Mouse (Mus musculus) intestine, embryonic 14.5 days (tissue): ENCODE data around the gene Tmem11. TPM values are rescaled to one million over a fixed set of nuclear protein-coding genes. Genes with fewer than 3 reads are reported as not detected.
A peak's percentile ranks its signal among the peaks of the same experiment; 100 is the strongest.

ENCODE experiments used
- ATAC-seq: fragments of 200-750 bp; cut with Nextera tagmentation; replicated peaks from 2 replicates; pipeline ENCODE4 v1.8.0; 2017; ENCODE audit warnings: low read depth, moderate number of reproducible peaks, moderate TSS enrichment, moderate library complexity; ENCODE audit not compliant: low FRiP score, low TSS enrichment
- DNase-seq: peaks from one replicate; pipeline ENCODE4 v3.0.0-alpha.2; 2018; ENCODE audit warnings: low spot score
- H3K27ac ChIP-seq: fragments of 300-500 bp; sonication (generic); 2 replicates; pipeline ENCODE4 v1.5.1; 2014; ENCODE audit warnings: low read depth, mild to moderate bottlenecking, control low read depth
- H3K27me3 ChIP-seq: fragments of 300-500 bp; sonication (generic); replicated peaks from 2 replicates; pipeline ENCODE4 v1.6.1; 2014; ENCODE audit warnings: low read length, control low read depth; ENCODE audit not compliant: control insufficient read depth, insufficient read depth
- H3K36me3 ChIP-seq: fragments of 300-500 bp; sonication (generic); 2 replicates; pipeline ENCODE4 v1.6.1; 2014; ENCODE audit warnings: low read length, control low read depth; ENCODE audit not compliant: control insufficient read depth, insufficient read depth
- H3K4me1 ChIP-seq: fragments of 300-500 bp; sonication (generic); replicated peaks from 2 replicates; pipeline ENCODE4 v1.6.1; 2014; ENCODE audit warnings: low read length, control low read depth, mixed read lengths; ENCODE audit not compliant: control insufficient read depth, insufficient read depth
- H3K4me2 ChIP-seq: fragments of 300-500 bp; sonication (generic); 2 replicates; pipeline ENCODE4 v1.6.1; 2014; ENCODE audit warnings: low read length
- H3K4me3 ChIP-seq: fragments of 300-500 bp; sonication (generic); 2 replicates; pipeline ENCODE4 v1.5.1; 2014; ENCODE audit warnings: low read depth, low read length, control low read depth, mixed read lengths
- H3K9ac ChIP-seq: fragments of 300-500 bp; sonication (generic); 2 replicates; pipeline ENCODE4 v1.6.1; 2014; ENCODE audit warnings: mild to moderate bottlenecking, low read length
- H3K9me3 ChIP-seq: fragments of 300-500 bp; sonication (generic); 2 replicates; pipeline ENCODE4 v1.6.1; 2016; ENCODE audit warnings: low read length, control low read depth; ENCODE audit not compliant: control insufficient read depth
- WGBS: fragments of 180-500 bp; shearing (Covaris S2); extraction: QIAGEN DNeasy Blood & Tissue Kit; methylation state at CpG from one replicate; pipeline ENCODE4 v1.1.7; 2014; 5-methylcytosine and 5-hydroxymethylcytosine counted together
- polyA plus RNA-seq: library from polyadenylated mRNA; unstranded; fragments of >200 nt; fragmentation: Nextera tagmentation; extraction: Ambion mirVana; gene quantifications from 2 replicates; pipeline ENCODE4 v1.2.1, GENCODE M21; 2014

The Tmem11 gene
- 73.9 and 81.6 TPM in 2 replicates for polyA plus RNA-seq

DNA sequence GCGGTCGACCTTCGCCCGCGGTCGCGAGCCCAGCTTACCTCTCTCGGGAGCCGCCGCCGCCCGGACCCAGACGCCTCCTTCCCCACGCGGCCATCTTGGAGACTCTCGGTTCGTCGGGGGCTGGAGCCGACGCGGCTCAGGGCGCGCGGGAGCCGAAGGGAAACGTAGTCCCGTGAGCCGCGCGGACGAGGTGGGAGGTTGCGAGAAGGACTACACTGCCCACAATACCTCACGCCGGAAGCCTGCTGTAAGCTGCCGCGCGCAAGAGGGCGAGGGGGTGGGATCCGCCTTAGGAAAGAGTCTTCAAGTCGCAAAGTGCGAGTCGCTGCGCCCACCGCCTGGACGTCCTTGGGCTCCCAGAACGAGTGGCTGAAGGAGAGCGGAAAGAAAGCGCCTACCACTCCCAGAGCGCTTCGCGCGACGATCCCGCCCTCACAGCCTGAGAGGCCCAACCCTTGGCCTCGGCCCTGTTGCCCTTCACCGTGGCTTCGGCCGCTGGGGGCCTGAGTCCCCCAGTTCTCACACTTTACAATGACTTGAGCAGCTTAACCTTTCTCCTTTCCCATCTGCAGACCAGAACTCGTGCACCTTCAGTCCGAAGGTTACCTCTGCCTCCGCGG lies at the start of gene Tmem11:
TSS of gene Tmem11 (minus strand) at position 598 of the 620 bp plus-strand sequence.
- ATAC-seq: peak; percentile 97
- WGBS: under 1% methylated on average over 62 of the region's 62 CpGs
- peak within 1 kb of the TSS; percentile 79 for H3K4me3 ChIP-seq

DNA sequence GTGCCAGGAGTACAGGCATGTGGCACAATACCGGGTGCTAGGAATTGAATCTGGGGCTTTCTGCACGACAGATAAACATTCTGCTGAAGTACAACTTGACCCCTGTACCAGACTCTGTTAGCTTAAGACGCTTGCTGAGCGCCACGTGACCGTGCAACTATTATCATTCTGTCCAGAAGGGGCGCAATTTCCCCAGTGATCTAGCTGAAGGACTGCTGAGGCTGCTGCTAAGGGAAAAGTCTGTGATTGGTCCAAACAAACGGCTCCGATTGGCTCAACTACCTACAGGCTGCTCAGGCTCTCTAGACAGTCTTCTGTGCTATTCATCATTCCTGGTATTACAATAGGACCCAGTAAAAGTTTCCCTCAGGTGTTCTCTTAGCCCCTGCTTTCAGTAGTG lies 48.2 kb upstream of the Tmem11 start:
- DNase-seq: peak; percentile 94
- Histone ChIP-seq H3K4me2 (peak overlapping the region; percentile 42), H3K9ac (no peak overlapping the region), H3K9me3 (no peaks in the 10 kb centered on the region), H3K36me3 (no peaks in the 10 kb centered on the region), H3K27ac (no peak overlapping the region; the same call in 1 of the 2 replicates), H3K4me1 (peaks cover 5% of the 10 kb centered on the region), H3K27me3 (no peaks in the 10 kb centered on the region), H3K4me3 (no peak overlapping the region)
- WGBS: 2% methylated on average over 9 of the region's 9 CpGs
- ATAC-seq: peak; percentile 76

More for the DNA sequence above, at the start of gene Tmem11:
- peak within 1 kb of the TSS; percentile 96 for H3K27ac ChIP-seq
- no peaks in the 10 kb centered on the region for H3K27me3 ChIP-seq
- no peaks in the 10 kb centered on the region for H3K9me3 ChIP-seq
- peak within 1 kb of the TSS; percentile 81 for H3K4me2 ChIP-seq
- H3K4me1 ChIP-seq: peaks cover 33% of the 10 kb centered on the region
- peaks cover 3% of the 10 kb centered on the region; the same call in 1 of the 2 replicates for H3K36me3 ChIP-seq
- H3K9ac ChIP-seq: peak within 1 kb of the TSS; percentile 88
- peak; percentile 92 for DNase-seq

- no peak overlapping the region for H3K27ac ChIP-seq
- no peaks in the 10 kb centered on the region; the same call in 1 of the 2 replicates for H3K4me1 ChIP-seq
- no peak overlapping the region for H3K9ac ChIP-seq
- DNase-seq (no peak), ATAC-seq (no peak)
- peaks cover 7% of the 10 kb centered on the region; the same call in 1 of the 2 replicates for H3K36me3 ChIP-seq
- no peak overlapping the region for H3K4me3 ChIP-seq
- H3K9me3 ChIP-seq: no peaks in the 10 kb centered on the region
- H3K4me2 ChIP-seq: no peak overlapping the region
- no peaks in the 10 kb centered on the region for H3K27me3 ChIP-seq
- WGBS: 86% methylated on average over 1 of the region's 1 CpGs
Measured at GRCm38 (mm10) chr11:60924981-60925380, 45.9 kb upstream of the Tmem11 start.

GRCm38 (mm10) chr11:60924498-60924897 lies 45.4 kb upstream of the Tmem11 start:
- Histone ChIP-seq H3K27ac (no peak overlapping the region), H3K9me3 (no peaks in the 10 kb centered on the region), H3K4me3 (no peak overlapping the region), H3K4me1 (no peaks in the 10 kb centered on the region; the same call in 1 of the 2 replicates), H3K9ac (no peak overlapping the region), H3K27me3 (no peaks in the 10 kb centered on the region), H3K4me2 (no peak overlapping the region), H3K36me3 (peaks cover 7% of the 10 kb centered on the region; the same call in 1 of the 2 replicates)
- DNase-seq (no peak), ATAC-seq (no peak)
- WGBS: 37% methylated on average over 6 of the region's 6 CpGs

GRCm38 (mm10) chr11:60922964-60923363 lies 43.9 kb upstream of the Tmem11 start:
- ATAC-seq (no peak), DNase-seq (no peak)
- WGBS: 79% methylated on average over 5 of the region's 5 CpGs
- H3K27me3 ChIP-seq: no peaks in the 10 kb centered on the region
- no peaks in the 10 kb centered on the region for H3K9me3 ChIP-seq
- H3K9ac ChIP-seq: no peak overlapping the region
- H3K27ac ChIP-seq: no peak overlapping the region
- no peaks in the 10 kb centered on the region; the same call in 1 of the 2 replicates for H3K4me1 ChIP-seq
- peaks cover 7% of the 10 kb centered on the region; the same call in 1 of the 2 replicates for H3K36me3 ChIP-seq
- H3K4me3 ChIP-seq: no peak overlapping the region
- H3K4me2 ChIP-seq: no peak overlapping the region

DNA sequence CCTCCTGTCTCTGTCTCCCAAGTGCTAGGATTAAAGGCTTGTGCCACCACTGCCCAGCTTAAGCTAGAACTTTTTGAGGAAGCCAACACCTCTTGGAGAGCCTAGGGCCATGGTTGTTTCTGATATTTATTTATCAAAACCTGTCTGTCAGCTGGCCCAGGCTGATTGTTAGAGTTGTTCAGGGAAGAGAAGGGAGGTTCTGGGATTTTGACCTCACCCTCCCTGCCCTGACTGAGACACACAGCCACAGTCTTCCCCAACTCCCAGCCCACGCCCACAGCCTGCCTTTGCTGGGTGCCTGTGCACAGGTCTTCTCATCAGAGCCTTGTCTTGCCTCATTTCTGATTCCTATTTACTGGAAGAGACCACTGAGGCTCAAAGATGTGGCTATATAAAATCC lies 43.1 kb upstream of the Tmem11 start:
- H3K4me3 ChIP-seq: no peak overlapping the region
- no peaks in the 10 kb centered on the region for H3K9me3 ChIP-seq
- H3K9ac ChIP-seq: no peak overlapping the region
- H3K27me3 ChIP-seq: no peaks in the 10 kb centered on the region
- ATAC-seq (no peak), DNase-seq (no peak)
- H3K36me3 ChIP-seq: peaks cover 7% of the 10 kb centered on the region; the same call in 1 of the 2 replicates
- no peaks in the 10 kb centered on the region for H3K4me1 ChIP-seq
- no peak overlapping the region for H3K27ac ChIP-seq
- H3K4me2 ChIP-seq: no peak overlapping the region
- 80% methylated on average over 1 of the region's 1 CpGs for WGBS

- peaks cover 2% of the 10 kb centered on the region; the same call in 1 of the 2 replicates for H3K4me1 ChIP-seq
- H3K36me3 ChIP-seq: peaks cover 7% of the 10 kb centered on the region; the same call in 1 of the 2 replicates
- no peak overlapping the region for H3K9ac ChIP-seq
- 67% methylated on average over 2 of the region's 2 CpGs for WGBS
- no peak for ATAC-seq
- no peaks in the 10 kb centered on the region for H3K9me3 ChIP-seq
- no peak for DNase-seq
- H3K27ac ChIP-seq: no peak overlapping the region
- no peaks in the 10 kb centered on the region for H3K27me3 ChIP-seq
- no peak overlapping the region for H3K4me2 ChIP-seq
- no peak overlapping the region for H3K4me3 ChIP-seq
Measured at GRCm38 (mm10) chr11:60920021-60920420, 40.9 kb upstream of the Tmem11 start.

DNA sequence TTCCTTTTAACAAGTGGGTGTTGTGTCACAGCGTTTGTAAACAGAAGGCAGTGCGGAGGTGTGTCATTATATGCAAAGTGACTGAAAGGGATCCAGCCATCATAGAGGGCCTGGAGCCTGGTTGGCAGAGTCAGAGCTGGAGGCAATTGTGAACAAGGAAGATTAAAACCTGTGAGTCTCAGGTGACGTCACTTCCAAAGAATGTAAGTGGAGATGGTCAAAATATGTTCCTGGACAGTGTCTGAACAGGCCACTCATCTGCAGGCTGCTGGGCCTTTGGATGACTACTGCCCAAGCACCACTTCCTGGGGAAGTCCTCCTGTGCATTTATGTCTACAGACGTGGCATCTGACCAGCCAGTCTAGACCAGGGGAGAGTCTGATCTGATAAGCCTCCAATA lies 36.1 kb upstream of the Tmem11 start:
- Histone ChIP-seq H3K9ac (no peak overlapping the region), H3K27ac (no peak overlapping the region), H3K27me3 (no peaks in the 10 kb centered on the region), H3K4me1 (peaks cover 15% of the 10 kb centered on the region), H3K36me3 (no peaks in the 10 kb centered on the region), H3K9me3 (no peaks in the 10 kb centered on the region), H3K4me2 (no peak overlapping the region), H3K4me3 (no peak overlapping the region)
- ATAC-seq (no peak), DNase-seq (no peak)
- WGBS: 68% methylated on average over 4 of the region's 4 CpGs

DNA sequence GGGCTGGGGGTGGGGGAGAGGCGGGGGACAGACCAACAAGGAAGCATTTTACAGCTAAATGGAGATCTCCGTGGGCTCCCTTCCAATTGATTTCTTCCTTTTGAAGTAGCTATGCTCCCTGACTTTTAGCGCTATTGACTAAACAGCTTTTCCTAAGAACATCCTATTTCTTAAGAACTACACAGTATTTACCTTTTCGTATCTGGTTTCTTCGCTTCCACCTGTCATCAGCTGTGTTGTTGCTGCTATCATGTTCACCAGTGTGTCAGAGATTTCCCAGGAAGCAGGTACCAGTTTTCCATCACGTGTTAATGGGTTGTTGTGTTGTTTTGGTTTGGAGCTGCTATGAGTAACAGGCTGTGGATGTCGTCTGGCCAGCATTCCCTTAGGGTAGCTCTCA lies 35.4 kb upstream of the Tmem11 start, which contains the start of gene Natd1:
TSS of gene Natd1 (minus strand) at position 260 of the 400 bp plus-strand sequence.
- H3K27ac ChIP-seq: 0 out of 2 replicates have a peak within 1 kb of the TSS, but pooled peaks have one; percentile 16
- ATAC-seq (no peak), DNase-seq (no peak)
- peak within 1 kb of the TSS; percentile 84 for H3K4me2 ChIP-seq
- H3K4me3 ChIP-seq: peak within 1 kb of the TSS; percentile 83
- H3K4me1 ChIP-seq: peaks cover 15% of the 10 kb centered on the region
- peak within 1 kb of the TSS; percentile 53 for H3K9ac ChIP-seq
- H3K36me3 ChIP-seq: no peaks in the 10 kb centered on the region
- H3K27me3 ChIP-seq: no peaks in the 10 kb centered on the region
- WGBS: 31% methylated on average over 7 of the region's 7 CpGs
- H3K9me3 ChIP-seq: no peaks in the 10 kb centered on the region
